Mouse (Mus musculus) neutrophil, adult 5-6 weeks (primary cell): ENCODE data around the gene Slc16a3. TPM values are rescaled to one million over a fixed set of nuclear protein-coding genes. Genes with fewer than 3 reads are reported as not detected.

Source experiments
- ATAC-seq: fragments of 151-379, 151-347 bp; 2 replicates; pipeline ENCODE4 v1.8.0; 2017; ENCODE audit warnings: mild to moderate bottlenecking, moderate TSS enrichment; ENCODE audit not compliant: insufficient number of reproducible peaks, poor library complexity, low FRiP score, severe bottlenecking; ENCODE audit errors: extremely low read depth
- total RNA-seq: library from RNA; stranded (forward); fragments of 200-1000 nt; gene quantifications from 2 replicates; pipeline ENCODE4 v1.2.3, GENCODE M21; 2017

The Slc16a3 gene
- total RNA-seq, 1 experiment from 2014 or later, result 232 TPM

DNA sequence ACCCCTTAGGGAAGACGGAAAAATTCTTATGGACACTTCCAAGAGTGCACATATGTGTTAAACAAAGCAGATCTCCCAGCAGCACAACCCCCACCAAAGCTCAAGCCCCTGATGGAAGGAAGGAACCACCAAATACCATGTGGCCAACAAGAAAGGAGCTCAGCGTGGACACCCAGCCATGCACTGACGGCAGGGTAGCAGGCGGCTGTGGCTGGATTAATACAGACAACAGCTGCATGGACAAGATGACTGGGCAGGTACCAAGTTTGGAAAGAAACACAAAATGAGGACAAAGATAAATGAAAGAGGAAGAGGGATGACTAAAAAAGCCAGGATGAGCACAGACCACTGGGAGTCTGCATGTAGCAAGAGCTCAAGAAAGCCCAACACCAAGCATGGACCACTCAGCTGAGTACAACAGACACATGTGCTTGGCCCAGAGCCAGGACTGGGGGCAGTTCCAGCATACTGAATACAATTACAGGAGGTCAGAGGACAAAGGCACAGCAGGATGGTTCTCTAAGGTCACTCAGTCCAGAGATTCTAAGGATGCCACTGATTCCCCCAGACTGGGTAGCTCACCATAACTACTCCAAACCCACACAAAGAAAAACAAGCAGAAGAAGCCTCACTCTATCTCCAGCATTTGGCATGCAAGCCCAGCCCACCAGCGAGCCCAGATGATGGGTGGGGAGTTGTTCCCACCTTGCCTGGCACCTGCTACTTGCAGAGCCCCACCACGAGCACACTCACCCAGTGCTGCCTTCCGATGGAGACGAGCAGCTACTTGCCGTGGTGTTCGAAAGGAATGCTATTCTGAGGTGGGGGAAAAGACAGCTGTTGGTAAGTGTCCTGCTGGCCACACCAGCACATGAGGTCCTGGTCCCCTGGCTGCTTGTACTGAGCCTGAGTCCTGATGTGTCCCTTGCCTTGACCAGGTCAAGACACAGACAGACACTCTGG, 16.2 kb downstream of the Slc16a3 start:
- ATAC-seq, result no peak

DNA sequence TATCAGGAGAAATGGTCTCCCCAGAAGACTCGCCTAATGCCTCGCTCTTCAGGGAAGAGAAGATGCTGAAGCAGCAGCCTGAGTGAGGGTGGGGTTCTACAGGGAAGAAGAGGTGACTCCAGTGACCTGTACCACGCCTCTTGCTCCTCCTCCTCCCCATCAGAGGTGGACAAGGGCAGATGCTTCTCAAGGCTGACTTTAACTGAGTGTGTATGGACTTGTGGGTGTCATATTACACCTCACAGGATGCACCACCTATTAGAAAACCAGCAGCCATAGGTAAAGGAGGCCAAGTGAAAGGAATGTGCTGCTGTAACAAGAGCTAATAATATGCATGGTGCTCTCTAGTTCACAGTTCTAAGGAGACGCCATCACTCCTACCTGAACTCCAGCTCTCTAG, 17.3 kb downstream of the Slc16a3 start:
- no peak for ATAC-seq

GRCm38 (mm10) chr11:120969742-120970141, 21.5 kb downstream of the Slc16a3 start:
- no peak for ATAC-seq

GRCm38 (mm10) chr11:120971237-120971636, 23.0 kb downstream of the Slc16a3 start:
- ATAC-seq, result no peak

DNA sequence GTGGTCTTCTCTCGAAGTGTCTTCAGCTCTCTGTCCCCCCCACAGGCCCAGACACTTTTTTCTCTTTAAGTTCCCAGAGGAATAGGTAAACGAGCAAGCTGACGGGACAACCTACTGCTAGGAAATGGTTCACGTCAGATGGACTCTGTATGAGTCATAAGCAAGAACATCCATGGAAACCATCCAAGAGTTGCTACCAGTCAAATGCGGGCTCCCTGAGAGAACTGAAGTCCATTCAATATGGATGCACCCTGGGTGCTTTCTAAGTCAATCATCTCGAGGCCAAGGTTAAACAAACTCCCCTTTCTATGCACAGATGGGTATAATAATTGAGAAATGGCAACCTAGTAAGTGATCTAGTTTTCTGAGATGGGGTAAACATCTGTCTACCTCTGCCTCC, 25.0 kb downstream of the Slc16a3 start:
- ATAC-seq, result no peak

GRCm38 (mm10) chr11:120979711-120980426, 31.6 kb downstream of the Slc16a3 start:
- no peak for ATAC-seq

- no peak for ATAC-seq
These were observed 32.3 kb downstream of the Slc16a3 start for GRCm38 (mm10) chr11:120980427-120981035.

DNA sequence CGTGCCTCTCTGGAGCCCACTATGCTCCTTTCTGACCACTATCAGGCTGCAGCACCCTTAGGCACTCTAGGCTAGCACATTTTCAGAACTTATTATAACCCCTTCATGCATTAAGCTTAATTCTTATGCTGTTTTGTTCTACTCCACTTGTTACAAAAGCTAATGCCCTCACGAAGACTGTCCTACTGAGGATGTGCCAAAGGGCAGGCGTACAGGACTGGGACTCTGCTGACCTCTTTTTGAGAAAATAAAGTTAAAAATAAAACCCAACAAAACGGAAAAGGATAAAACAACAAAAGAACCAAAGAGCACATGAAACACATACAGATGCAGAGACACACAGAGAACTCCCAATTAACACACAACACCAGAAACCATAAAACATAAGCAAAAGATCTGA, 33.4 kb downstream of the Slc16a3 start:
- ATAC-seq, result no peak

DNA sequence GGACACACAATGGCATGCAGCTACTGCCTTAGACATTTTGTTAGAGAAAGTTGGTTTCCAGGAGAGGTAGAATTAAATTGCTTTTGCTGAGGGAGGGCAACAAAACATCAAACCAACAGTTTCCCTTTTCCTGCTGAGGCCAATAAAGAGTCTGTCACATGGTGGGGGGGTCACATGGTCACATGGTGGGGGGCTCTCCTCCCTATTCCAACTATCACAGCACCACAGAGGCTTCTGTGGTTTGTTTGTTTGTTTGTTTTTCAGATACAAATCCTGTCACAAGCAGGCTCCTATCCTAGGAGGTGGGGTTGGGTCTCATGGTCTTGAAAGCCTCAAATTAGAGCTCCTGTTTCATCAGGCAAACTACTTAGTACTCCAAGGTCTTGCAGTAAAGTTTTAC, 34.2 kb downstream of the Slc16a3 start:
- ATAC-seq, result no peak

DNA sequence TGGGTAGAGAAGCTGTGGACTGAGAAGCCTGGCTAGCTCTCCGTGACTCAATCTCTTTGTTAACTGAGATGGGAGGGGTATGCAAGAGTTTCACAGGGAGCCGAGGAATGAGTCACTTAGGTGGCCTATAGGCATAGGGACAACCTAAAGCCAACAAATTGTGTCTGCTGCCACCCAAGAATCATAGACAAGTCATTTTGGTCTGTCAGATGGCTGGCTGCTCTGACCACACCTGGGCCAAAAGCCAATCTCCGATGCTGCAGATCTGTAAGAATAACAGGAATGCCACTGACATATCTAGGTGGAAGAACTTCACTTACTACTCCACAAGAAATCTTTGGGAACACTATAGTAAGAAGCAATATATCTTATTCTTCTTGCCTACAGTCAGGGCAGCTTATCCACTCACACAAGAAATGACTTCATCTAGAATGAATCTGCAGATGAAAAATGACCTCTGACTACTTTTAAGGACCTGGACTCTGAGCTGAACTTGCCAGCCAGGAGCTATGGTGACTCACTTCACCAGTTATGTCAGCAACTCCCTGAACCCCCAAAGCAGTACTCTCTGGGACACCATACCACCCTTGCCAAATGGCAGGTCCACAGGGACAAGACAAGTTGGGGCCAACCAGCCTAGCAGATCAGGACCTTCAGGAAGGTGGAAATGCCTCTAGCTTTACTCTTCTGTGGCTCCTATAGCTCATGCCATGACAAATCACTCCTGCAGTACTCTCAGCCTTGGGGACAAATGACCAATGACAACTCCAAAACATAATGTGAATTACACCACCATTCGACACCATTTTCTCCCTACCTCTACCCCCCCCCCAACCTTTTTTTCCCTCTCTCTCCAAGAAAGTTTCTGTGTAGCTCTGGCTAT, 36.4 kb downstream of the Slc16a3 start:
- ATAC-seq, result no peak

GRCm38 (mm10) chr11:120987608-120988007, 39.3 kb downstream of the Slc16a3 start:
- no peak for ATAC-seq

- ATAC-seq, result no peak
These were observed 40.1 kb downstream of the Slc16a3 start for GRCm38 (mm10) chr11:120988410-120988809.

- no peak for ATAC-seq
These were observed 41.2 kb downstream of the Slc16a3 start for GRCm38 (mm10) chr11:120989523-120989922.

DNA sequence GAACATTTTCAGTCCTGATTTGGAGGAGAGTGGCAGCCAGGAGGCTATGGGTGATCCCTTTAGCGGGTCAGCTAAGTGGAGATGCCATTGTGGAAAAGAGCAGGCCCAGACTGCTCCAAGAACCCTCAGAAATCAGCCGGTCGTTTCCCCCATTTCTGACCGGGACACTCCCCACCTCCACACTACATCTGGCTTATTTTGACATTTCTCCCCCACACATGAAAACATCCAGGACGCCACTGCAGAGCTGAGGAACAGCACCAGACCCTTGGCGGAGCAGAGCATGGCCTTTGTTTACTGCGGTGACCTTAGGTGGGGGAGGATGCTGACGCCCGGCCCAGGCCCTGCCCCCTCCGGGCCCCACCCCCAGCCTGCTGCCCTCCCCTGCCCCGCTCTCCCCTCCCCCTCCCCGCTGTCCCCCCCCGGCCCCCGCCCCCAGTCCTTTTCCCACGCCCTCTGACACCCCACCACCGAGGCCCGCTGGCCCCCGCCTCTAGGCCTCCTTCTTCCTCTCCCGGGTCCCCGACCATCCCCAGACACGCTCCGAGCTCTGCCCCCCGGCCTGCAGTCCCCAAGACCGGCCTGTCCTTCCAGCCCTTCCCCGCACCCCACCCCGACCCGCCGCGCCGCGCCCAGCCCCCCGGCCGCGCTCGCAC, 42.0 kb downstream of the Slc16a3 start:
- peak; percentile 31 for ATAC-seq

DNA sequence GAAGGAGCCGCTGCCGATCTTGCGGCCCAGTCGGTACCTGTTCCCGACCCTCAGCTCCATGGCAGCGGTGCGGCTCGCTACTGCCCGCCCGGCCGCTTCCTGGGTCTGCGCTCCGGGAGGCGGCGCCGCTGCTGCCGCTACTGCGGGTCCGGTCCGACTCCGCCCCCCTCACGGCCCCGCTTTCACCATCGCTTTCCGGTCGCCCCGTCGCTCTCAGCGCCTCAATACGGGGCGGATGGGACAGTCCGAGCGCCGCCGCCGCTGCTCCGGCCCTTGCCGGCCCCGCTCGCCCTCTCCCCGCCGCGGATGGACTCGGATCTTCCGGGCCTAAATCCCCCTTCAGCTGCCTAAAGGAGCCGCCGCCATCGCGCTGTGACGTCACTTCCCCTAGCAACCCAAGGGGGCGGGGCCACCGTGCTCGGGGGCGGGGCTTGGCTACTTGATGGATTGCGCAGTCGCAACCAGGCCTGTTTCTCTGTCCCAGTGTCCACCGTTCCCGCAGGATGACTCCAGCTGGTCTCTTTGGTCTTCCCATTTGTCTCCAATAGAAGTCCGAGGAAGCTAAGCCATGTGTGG, 42.8 kb downstream of the Slc16a3 start, which contains the start of gene Csnk1d:
Gene Csnk1d (minus strand): TSS at position 380 of the 576 bp plus-strand sequence.
- peak; percentile 74 for ATAC-seq

DNA sequence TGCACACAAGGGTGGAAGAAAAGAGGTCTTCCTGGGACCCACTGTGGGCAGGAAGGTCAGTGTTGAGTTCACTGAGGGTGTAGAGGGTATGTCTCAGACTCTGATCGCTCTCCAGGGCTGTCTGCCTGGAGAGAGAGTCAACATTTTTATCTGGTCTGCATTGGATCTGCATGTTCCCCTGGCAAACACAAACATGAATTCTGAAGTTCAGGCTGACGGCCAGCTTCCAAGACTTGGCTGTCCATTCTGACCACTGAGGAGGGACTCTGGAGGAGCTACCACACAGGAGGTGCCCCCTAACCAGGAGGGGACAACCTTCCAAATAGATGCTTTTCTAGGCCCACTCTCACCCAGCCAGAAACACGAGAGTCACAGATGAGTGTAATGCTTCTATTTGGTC, 43.5 kb downstream of the Slc16a3 start:
- ATAC-seq, result no peak

- ATAC-seq, result no peak
These were observed 44.8 kb downstream of the Slc16a3 start for GRCm38 (mm10) chr11:120993080-120993479.

GRCm38 (mm10) chr11:120993586-120993985, 45.3 kb downstream of the Slc16a3 start:
- ATAC-seq, result no peak
